Mouse (Mus musculus): ENCODE data around the gene Slc13a5. TPM values are rescaled to one million over a fixed set of nuclear protein-coding genes. Genes with fewer than 3 reads are reported as not detected.
A peak's percentile ranks its signal among the peaks of the same experiment; 100 is the strongest.

The Slc13a5 gene
- polyA plus RNA-seq, 1 experiment from 2014 or later: 0.19 TPM

GRCm38 (mm10) chr11:72203440-72203839 is 63.6 kb downstream of the Slc13a5 start:
- Histone ChIP-seq H3K27me3 (ENCODE audit: control insufficient read depth, insufficient read depth, low read length) (no peaks in the 10 kb centered on the region), H3K9ac (ENCODE audit: low read length) (no peak overlapping the region), H3K9me3 (ENCODE audit: control insufficient read depth, low read length) (no peaks in the 10 kb centered on the region), H3K36me3 (ENCODE audit: control insufficient read depth, insufficient read depth, low read length) (peaks cover 8% of the 10 kb centered on the region), H3K27ac (replicated peaks in 1 of 2; ENCODE audit: control insufficient read depth in 1 of 2, insufficient read depth in 1 of 2, low read depth in 2 of 2, low read length in 2 of 2) (no peak overlapping the region), H3K4me2 (ENCODE audit: low read length) (no peak overlapping the region), H3K4me1 (ENCODE audit: control insufficient read depth in 2 of 2, insufficient read depth in 2 of 2, low read length in 2 of 2) (peaks cover 8 to 14% of the 10 kb centered on the region in 2 experiments; a peak in 3 of 4 replicates), H3K4me3 (ENCODE audit: control insufficient read depth in 1 of 2, insufficient read depth in 1 of 2, low read depth in 1 of 2, low read length in 2 of 2) (no peak overlapping the region)
- ATAC-seq (ENCODE audit: insufficient number of reproducible peaks, insufficient read depth, low FRiP score, low read depth): no peak
- WGBS: 86% methylated on average over 1 of the region's 1 CpGs

- H3K27ac ChIP-seq (replicated peaks in 1 of 2; ENCODE audit: control insufficient read depth in 1 of 2, insufficient read depth in 1 of 2, low read depth in 2 of 2, low read length in 2 of 2): peak overlapping the region in 1 of 2 experiments; percentile 29; a peak in 1 of 4 replicates
- H3K4me3 ChIP-seq (ENCODE audit: control insufficient read depth in 1 of 2, insufficient read depth in 1 of 2, low read depth in 1 of 2, low read length in 2 of 2): no peak overlapping the region
- H3K9ac ChIP-seq (ENCODE audit: low read length): no peak overlapping the region
- no peak for ATAC-seq (ENCODE audit: insufficient number of reproducible peaks, insufficient read depth, low FRiP score, low read depth)
- H3K36me3 ChIP-seq (ENCODE audit: control insufficient read depth, insufficient read depth, low read length): peaks cover 37% of the 10 kb centered on the region
- no peaks in the 10 kb centered on the region for H3K9me3 ChIP-seq (ENCODE audit: control insufficient read depth, low read length)
- WGBS: 70% methylated on average over 8 of the region's 8 CpGs
- no peaks in the 10 kb centered on the region for H3K27me3 ChIP-seq (ENCODE audit: control insufficient read depth, insufficient read depth, low read length)
- no peaks in the 10 kb centered on the region for H3K4me1 ChIP-seq (ENCODE audit: control insufficient read depth in 2 of 2, insufficient read depth in 2 of 2, low read length in 2 of 2)
- no peak overlapping the region for H3K4me2 ChIP-seq (ENCODE audit: low read length)
Measured at GRCm38 (mm10) chr11:72196506-72196905, 70.5 kb downstream of the Slc13a5 start.

GRCm38 (mm10) chr11:72194259-72194658 is 72.8 kb downstream of the Slc13a5 start:
- Histone ChIP-seq H3K9ac (ENCODE audit: low read length) (no peak overlapping the region), H3K36me3 (ENCODE audit: control insufficient read depth, insufficient read depth, low read length) (peaks cover 55% of the 10 kb centered on the region), H3K4me2 (ENCODE audit: low read length) (no peak overlapping the region), H3K27me3 (ENCODE audit: control insufficient read depth, insufficient read depth, low read length) (no peaks in the 10 kb centered on the region), H3K4me3 (ENCODE audit: control insufficient read depth in 1 of 2, insufficient read depth in 1 of 2, low read depth in 1 of 2, low read length in 2 of 2) (no peak overlapping the region), H3K4me1 (ENCODE audit: control insufficient read depth in 2 of 2, insufficient read depth in 2 of 2, low read length in 2 of 2) (no peaks in the 10 kb centered on the region), H3K9me3 (ENCODE audit: control insufficient read depth, low read length) (no peaks in the 10 kb centered on the region), H3K27ac (replicated peaks in 1 of 2; ENCODE audit: control insufficient read depth in 1 of 2, insufficient read depth in 1 of 2, low read depth in 2 of 2, low read length in 2 of 2) (no peak overlapping the region)
- no peak for ATAC-seq (ENCODE audit: insufficient number of reproducible peaks, insufficient read depth, low FRiP score, low read depth)
- WGBS: 90% methylated on average over 2 of the region's 2 CpGs

Other genes with a start within 250 kb of the Slc13a5 start
- 0.22 and 0.36 TPM in 2 replicates for gene Aipl1, start 229.7 kb downstream of the Slc13a5 start, polyA plus RNA-seq (2014; fragmentation: Nextera tagmentation; extraction: Ambion mirVana)
- 76.4 and 76.9 TPM in 2 replicates for gene Pimreg, start 225.2 kb downstream of the Slc13a5 start, polyA plus RNA-seq (2014; fragmentation: Nextera tagmentation; extraction: Ambion mirVana)
- gene Pitpnm3, start 131.4 kb downstream of the Slc13a5 start, polyA plus RNA-seq (2014; fragmentation: Nextera tagmentation; extraction: Ambion mirVana): 0.26 and 0.39 TPM in 2 replicates
- not detected in 2 replicates for gene Gm43951, start 60.4 kb downstream of the Slc13a5 start, polyA plus RNA-seq (2014; fragmentation: Nextera tagmentation; extraction: Ambion mirVana)
- gene 4933427D14Rik, start 59.8 kb downstream of the Slc13a5 start, polyA plus RNA-seq (2014; fragmentation: Nextera tagmentation; extraction: Ambion mirVana): 6.1 and 6.5 TPM in 2 replicates
- gene Txndc17, start 59.7 kb downstream of the Slc13a5 start, polyA plus RNA-seq (2014; fragmentation: Nextera tagmentation; extraction: Ambion mirVana): 161 and 177 TPM in 2 replicates
- gene Med31, start 51.6 kb downstream of the Slc13a5 start, polyA plus RNA-seq (2014; fragmentation: Nextera tagmentation; extraction: Ambion mirVana): 29.9 and 33.2 TPM in 2 replicates
- 8.0 and 8.9 TPM in 2 replicates for gene Xaf1, start 34.4 kb upstream of the Slc13a5 start, polyA plus RNA-seq (2014; fragmentation: Nextera tagmentation; extraction: Ambion mirVana)
- gene Fbxo39, start 47.2 kb upstream of the Slc13a5 start, polyA plus RNA-seq (2014; fragmentation: Nextera tagmentation; extraction: Ambion mirVana): not detected in 2 replicates
- 0.19 and 0.28 TPM in 2 replicates for gene Tekt1, start 95.2 kb upstream of the Slc13a5 start, polyA plus RNA-seq (2014; fragmentation: Nextera tagmentation; extraction: Ambion mirVana)
- gene Smtnl2, start 144.5 kb upstream of the Slc13a5 start, polyA plus RNA-seq (2014; fragmentation: Nextera tagmentation; extraction: Ambion mirVana): 116 and 122 TPM in 2 replicates
- not detected in 2 replicates for gene Ggt6, start 168.3 kb upstream of the Slc13a5 start, polyA plus RNA-seq (2014; fragmentation: Nextera tagmentation; extraction: Ambion mirVana)
- 61.9 and 64.7 TPM in 2 replicates for gene Mybbp1a, start 174.1 kb upstream of the Slc13a5 start, polyA plus RNA-seq (2014; fragmentation: Nextera tagmentation; extraction: Ambion mirVana)
- 3.3 and 3.7 TPM in 2 replicates for gene Spns2, start 222.7 kb upstream of the Slc13a5 start, polyA plus RNA-seq (2014; fragmentation: Nextera tagmentation; extraction: Ambion mirVana)